Mouse (Mus musculus) neutrophil, adult 5-6 weeks (primary cell): ENCODE data around the gene H2afb3. TPM values are rescaled to one million over a fixed set of nuclear protein-coding genes. Genes with fewer than 3 reads are reported as not detected.
"Not testable (repeated sequence)": the region's sequence is repeated elsewhere in the genome, so short reads cannot be mapped to it uniquely, and the experiment has no call there.

Experiments
- ATAC-seq: fragments of 151-379, 151-347 bp; 2 replicates; pipeline ENCODE4 v1.8.0; 2017; ENCODE audit warnings: mild to moderate bottlenecking, moderate TSS enrichment; ENCODE audit not compliant: insufficient number of reproducible peaks, poor library complexity, low FRiP score, severe bottlenecking; ENCODE audit errors: extremely low read depth
- total RNA-seq: library from RNA; stranded (forward); fragments of 200-1000 nt; gene quantifications from 2 replicates; pipeline ENCODE4 v1.2.3, GENCODE M21; 2017

Gene H2afb3
- not detected in 2 replicates for total RNA-seq

DNA sequence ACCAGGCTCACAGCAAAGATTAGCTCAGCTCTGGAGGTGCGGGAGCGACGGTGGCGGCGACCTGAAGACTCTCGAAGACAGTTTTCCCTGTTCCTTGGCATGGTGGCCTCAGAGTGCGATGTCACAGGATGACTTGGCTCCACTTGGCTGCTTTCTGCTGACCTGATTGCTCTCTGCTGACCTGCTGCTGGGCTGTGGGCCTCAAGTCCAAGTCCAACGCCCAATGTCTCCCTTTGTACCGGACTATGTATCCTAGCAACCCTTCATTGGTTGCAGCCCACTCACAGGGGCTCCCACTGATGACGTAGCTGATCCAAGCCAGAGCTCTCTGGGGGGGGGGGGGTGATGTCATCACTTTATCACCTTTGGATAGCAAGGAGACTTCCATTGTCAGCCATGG lies at the start of gene H2afb3:
Gene H2afb3 (minus strand): TSS at position 101 of the 400 bp plus-strand sequence.
- ATAC-seq, result not testable (repeated sequence)

- no peak for ATAC-seq
These were observed 11.3 kb downstream of the H2afb3 start for GRCm38 (mm10) chrX:120301469-120302175.

DNA sequence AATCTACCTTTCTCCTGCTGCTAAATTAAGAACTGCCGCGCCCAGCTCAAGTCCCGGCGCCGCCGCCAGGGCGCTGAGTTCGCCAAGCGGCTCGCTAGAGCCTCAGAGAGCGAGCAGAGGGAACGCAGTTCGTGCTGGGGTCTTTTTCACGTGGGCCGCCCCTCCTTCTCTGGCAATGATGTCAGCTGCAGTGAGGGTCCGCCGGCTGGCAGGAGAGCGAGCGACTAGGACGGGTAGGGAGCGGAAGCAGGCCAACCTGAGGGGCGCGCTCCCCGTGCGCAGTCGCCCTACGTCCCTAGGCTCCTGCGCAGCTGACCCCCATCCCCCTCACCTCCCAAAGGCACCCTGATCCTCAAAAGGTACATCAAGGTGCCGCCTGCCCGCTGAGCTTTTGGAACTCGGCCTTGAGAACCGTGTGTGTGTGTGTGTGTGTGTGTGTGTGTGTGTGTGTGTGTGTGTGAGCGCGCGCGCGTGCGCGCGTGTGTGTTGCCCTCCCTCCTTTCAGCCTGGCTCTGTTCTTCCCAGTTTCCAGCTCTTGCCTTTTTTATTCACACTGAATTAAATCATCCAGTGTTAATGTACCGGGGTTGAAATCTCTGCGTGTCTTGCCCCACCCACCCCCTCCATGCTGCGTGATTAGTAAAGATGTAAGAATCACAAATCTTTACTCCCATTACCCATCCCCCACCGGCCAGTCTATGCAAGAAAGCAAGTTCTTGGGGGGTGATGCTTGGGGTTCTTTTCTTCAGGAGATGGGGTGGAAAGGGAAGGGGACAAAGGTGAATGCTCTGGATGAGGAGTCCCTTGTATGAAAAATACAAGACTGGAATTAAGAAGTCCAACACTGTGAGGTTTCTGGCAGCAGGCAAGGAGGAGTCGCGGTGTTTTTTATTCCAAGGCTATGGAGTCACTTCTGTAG lies 19.8 kb downstream of the H2afb3 start:
- no peak for ATAC-seq

GRCm38 (mm10) chrX:120291696-120292095 lies 21.2 kb downstream of the H2afb3 start:
- ATAC-seq, result no peak

GRCm38 (mm10) chrX:120290900-120291280 lies 22.0 kb downstream of the H2afb3 start:
- no peak for ATAC-seq

DNA sequence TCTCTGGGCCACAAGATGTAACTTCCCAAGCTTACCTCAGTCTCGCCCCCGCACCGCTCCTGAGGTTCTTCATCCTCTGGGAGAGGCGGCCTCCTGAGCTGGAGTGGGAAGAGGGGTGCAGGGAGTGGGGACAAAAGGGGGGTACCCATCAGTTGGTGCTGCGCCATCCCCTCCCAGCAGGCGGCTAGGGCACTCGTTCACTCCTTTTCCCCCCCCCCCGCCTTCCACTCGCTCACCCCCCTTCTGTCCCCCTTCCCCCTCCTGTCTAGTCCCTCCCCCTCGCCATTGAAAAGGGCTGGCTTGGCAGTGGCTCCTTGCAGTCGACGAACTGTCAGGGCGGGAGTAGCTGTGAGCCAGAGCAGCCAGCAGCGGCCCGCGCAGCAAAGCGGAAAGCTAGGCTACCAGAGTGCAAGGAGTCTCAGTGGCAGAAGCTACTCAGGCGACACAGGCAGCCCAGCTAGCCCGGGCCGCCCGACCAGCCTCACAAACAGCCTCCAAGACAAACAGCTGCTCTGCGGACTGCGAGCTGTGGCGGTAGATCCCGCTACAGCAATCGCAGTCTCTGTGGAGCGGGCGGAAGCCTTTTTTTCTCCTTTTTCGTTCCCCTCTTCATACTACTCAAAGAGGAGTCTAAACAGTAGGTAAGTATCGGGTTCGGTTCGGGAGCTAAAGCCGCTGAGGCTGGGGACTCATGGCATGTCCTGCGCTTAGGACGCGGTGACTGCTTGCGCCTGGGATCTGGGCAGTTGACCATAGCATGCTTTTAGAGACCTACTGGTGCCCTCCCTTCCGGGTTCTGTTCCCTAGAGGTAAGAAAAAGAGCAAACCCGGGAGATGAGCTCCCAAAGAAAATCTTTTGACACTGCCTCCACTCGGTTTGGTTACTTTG lies 22.6 kb downstream of the H2afb3 start, which contains the start of gene Pcdh11x:
Gene Pcdh11x (plus strand): TSS at position 249 of the 889 bp plus-strand sequence.
- ATAC-seq, result no peak

DNA sequence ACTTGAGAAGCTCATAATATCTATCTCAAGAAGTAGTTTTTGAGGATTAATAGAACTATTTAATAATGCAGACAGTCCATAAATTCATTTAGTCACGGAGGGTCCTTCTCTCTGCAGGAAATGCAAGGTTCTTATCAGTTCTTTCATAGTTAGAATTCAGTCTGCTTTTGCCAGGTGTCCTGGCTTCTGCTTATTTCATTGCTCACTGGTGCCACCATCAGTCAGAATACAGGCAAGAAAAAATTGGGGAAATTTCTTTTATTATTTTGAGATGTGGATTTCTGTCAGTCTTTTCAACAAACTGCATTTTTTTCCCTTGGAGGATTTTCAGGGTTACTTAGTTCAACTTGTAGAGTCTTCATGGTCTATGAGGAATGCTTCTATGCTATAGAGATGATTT lies 25.4 kb downstream of the H2afb3 start:
- ATAC-seq, result no peak

DNA sequence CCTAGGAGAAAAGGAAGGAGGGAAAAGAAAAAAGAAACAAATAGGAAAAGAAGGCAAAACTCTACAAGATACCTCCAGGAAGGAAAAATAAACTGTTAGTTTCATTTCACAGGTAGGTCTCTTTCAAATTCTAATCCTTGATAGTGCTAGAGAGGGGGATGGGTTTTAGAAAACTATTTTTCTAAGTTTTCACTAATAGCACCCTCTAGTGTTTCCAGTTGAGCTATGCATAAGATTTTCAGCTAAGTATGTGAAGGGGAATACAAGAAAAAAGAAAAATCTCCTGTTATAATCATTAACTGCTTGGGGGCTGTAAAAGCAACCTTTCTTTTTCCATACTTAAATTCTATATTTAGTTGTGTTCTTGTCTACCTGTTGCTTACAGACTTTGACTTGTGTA lies 27.4 kb downstream of the H2afb3 start:
- ATAC-seq, result no peak

Other genes starting within 250 kb of the H2afb3 start
- gene Pcdh11x, start 22.8 kb downstream of the H2afb3 start, total RNA-seq, result not detected in 2 replicates